Mouse (Mus musculus) spleen, embryonic (tissue): Measurements from ENCODE around the gene Gpbp1l1.

Source experiments
- CTCF ChIA-PET: fragments of 350-600 bp; sonication (Branson Sonifier 250); formaldehyde crosslinking; loops from one replicate; lab custom pipeline; 2022; lab: Charles Lee

The Gpbp1l1 gene

GRCm38 (mm10) chr4:116635197-116635596, 77.7 kb downstream of the Gpbp1l1 start:
- CTCF ChIA-PET = interaction anchor here (0.6 kb wide), 2 partner anchors 291 to 497 kb away, joined by 3 to 7 read pairs; no protein-coding TSS in a partner anchor

GRCm38 (mm10) chr4:116638821-116639220, 81.4 kb downstream of the Gpbp1l1 start:
- CTCF ChIA-PET = no interaction called here

- CTCF ChIA-PET = no interaction called here
Measured at GRCm38 (mm10) chr4:116642071-116642470, 84.6 kb downstream of the Gpbp1l1 start.
